Mouse (Mus musculus) heart, postnatal 36 days (tissue): ENCODE measurements around the gene Zfp30. TPM values are rescaled to one million over a fixed set of nuclear protein-coding genes. Genes with fewer than 3 reads are reported as not detected.
A peak's percentile ranks its signal among the peaks of the same experiment; 100 is the strongest.

ENCODE experiments used
- DNase-seq, 2 experiments: peaks; one replicate each; pipeline ENCODE4 v3.0.0; 2021 to 2022
- intact Hi-C: fragments of 180-260 bp; cut with DNase I; formaldehyde crosslinking; loops from one replicate; pipeline ENCODE4 v1.15.1; 2025
- microRNA-seq, 2 experiments: library from miRNA; unstranded; fragments of <30 nt; microRNA quantifications; one replicate each; pipeline ENCODE4 v1.2.0; 2021; ENCODE audit warnings: borderline number of aligned reads in 2 of 2
- total RNA-seq, 2 experiments: library from RNA; stranded (reverse); gene quantifications; 2 replicates each; pipeline ENCODE4 v1.2.3; 2021

Gene Zfp30
- total RNA-seq, 2 experiments from 2014 or later, result 5.2 to 5.7 TPM

DNA sequence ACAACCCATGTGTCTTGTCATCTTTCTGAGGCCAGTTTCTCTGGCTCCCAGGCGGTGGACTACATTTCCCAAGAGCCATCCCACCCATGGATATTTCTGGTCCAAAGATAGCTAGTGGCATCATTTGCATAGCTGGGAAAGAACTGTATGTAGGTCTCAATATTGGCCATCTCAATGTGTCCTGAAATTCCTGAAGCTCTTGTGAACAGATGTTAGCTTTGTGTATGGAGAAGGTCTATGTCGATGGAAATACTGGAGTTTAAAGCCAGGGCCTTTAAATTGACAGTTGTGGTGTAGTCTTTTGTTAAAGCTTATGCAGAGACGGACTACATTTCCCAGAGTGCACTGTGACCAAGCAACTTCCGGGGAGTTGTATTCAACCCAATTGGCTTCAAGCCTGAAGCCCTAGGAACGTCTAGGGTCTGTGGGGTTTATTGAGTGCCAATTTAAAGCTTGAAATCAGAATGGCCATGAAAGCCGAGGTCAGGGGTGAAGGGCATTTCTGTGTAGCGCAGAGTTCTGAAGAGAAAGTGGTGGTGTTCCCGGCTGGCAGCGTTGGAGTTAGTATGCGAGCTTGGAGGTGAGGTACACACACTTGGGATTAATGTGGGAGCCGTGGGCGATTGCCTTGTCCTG, 34.9 kb downstream of the Zfp30 start:
- intact Hi-C loops, result loop anchor here (1.0 to 5.0 kb wide), 3 partner anchors 40 to 134 kb away; partner anchors contain the start of genes Zfp420, Zfp74 and Zfp84
- DNase-seq, result peak; percentile 74 to 79

DNA sequence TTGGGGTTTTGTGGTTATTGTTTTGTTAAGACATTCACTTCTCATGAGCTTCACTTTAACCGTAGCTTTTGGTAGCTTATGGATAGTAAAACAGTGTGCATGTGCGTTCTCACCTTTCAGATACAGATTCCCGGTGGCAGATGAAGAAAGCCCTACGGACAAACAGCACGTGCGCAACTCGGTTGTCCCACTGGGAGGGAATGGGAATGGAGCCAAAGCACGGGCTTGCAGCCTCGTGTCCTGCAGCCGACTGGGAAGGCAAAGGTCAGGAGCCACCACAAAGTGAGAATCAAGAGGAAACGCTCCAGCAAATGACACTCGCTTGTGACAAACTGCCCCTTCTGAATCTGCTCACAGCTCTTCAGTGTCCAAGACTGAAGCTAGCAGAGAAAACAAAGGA, 44.2 kb downstream of the Zfp30 start:
- intact Hi-C loops, result no loop called here
- DNase-seq, result no peak

DNA sequence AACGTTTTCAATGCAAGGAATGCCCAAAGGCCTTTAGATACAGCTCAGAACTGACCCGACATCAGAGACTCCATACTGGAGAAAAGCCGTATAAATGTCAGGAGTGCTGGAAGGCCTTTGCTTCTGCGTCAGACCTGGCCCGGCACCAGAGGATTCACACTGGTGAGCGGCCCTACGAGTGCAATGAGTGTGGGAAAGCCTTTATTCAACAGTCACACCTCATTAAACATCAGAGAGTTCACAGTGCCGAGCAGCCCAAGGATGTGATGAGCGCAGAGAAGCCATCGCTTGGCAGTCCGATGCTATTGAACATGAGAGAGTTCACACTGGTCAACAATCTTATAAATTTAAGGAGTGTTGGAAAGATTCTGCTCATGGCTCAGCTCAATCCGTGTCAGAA, 46.0 kb downstream of the Zfp30 start:
- no peak for DNase-seq
- intact Hi-C loops, result no loop called here

DNA sequence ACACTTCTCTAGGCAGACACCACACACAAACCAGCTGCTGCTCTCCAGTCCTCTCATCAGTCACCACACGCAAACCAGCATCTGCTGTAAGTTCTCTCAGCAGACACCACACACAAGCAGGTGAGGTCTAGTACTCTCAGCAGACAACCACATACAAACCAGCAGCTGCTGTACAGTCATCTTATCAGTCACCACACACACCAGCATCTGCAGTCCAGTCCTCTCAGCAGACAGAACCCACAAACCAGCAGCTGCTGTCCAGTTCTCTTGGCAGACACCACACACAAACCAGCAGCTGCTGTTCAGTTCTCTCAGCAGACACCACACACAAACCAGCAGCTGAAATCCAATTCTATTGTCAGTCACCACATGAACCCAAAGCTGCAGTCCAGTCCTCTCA, 53.0 kb downstream of the Zfp30 start:
- intact Hi-C loops, result no loop called here
- DNase-seq, result no peak

DNA sequence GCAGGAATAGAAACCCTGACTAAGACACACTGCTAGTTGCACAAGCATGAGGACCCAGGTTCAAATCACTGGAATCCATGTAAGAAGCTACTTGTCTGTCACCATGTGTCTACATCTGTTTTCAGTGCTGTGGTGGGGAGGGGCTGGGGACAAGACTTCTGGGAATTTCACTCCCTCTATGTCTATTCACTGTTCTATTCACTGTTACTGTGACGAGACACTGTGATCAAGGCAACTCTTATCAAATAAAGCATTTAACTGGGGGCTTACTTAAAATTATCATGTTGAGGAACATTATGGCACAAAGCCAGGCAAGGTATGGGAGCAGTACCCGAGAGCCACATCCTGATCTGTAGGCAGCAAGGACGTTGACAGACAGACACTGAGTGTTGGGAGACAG, 55.5 kb downstream of the Zfp30 start:
- intact Hi-C loops, result no loop called here
- no peak for DNase-seq

DNA sequence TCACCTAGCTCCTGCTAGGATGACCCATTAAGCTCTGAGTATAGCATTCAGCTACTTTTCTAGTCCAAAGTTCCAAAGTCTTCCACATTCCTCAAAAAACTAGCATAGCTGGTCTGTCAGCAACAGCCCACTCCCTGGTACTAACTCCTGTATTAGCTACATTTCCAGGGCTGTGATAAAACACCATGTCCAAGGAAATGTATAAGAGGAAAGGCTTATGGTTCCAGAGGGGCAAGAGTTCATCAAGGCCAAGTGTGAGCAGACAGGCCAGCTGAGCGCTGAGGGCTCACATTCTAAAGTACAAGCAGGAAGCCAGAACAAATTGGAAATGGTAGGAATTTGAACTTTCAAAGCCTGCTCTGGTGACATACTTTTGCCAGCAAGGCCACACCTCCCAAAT, 58.3 kb downstream of the Zfp30 start:
- DNase-seq, result no peak
- intact Hi-C loops, result no loop called here

Small RNA genes within 50 kb of the gene (microRNA-seq; reads per million reads assigned to microRNA genes)
- gene Mir1964, result 2.7 to 3.6 reads per million in 2 experiments

Other genes with a start within 250 kb of the Zfp30 start
- not detected for gene Catsperg2, start 57.0 kb upstream of the Zfp30 start, total RNA-seq
- gene Zfp84, start 15.4 kb upstream of the Zfp30 start, total RNA-seq, result 10 to 100 TPM in 1 of 2 experiments, 1 to 10 TPM in 1; 9.8 to 11.4 TPM
- 10 to 100 TPM; 10.9 to 11.9 TPM for gene Zfp790, start 32.1 kb downstream of the Zfp30 start, total RNA-seq
- under 1 TPM; 0.39 to 0.49 TPM for gene Zfp940, start 69.7 kb downstream of the Zfp30 start, total RNA-seq
- gene Zfp420, start 76.0 kb downstream of the Zfp30 start, total RNA-seq, result 1 to 10 TPM; 2.9 TPM
- gene Zfp27, start 122.6 kb downstream of the Zfp30 start, total RNA-seq, result 1 to 10 TPM; 7.9 to 8.9 TPM
- gene Zfp383, start 124.2 kb downstream of the Zfp30 start, total RNA-seq, result 1 to 10 TPM; 6.1 to 9.9 TPM
- 1 to 10 TPM; 5.9 TPM for gene Zfp74, start 170.1 kb downstream of the Zfp30 start, total RNA-seq
- 10 to 100 TPM; 22.0 to 22.7 TPM for gene Zfp568, start 200.0 kb downstream of the Zfp30 start, total RNA-seq